Mouse (Mus musculus) heart, embryonic 10.5 days (tissue): ENCODE results near the gene Zmynd8. TPM values are rescaled to one million over a fixed set of nuclear protein-coding genes. Genes with fewer than 3 reads are reported as not detected.
A peak's percentile ranks its signal among the peaks of the same experiment; 100 is the strongest.

Experiments used
- DNase-seq: peaks from one replicate; pipeline ENCODE4 v3.0.0-alpha.2; 2017; ENCODE audit warnings: low spot score
- H3K27ac ChIP-seq: fragments of 300-500 bp; sonication (generic); 2 replicates; pipeline ENCODE4 v1.5.1; 2016; ENCODE audit warnings: mild to moderate bottlenecking
- H3K27me3 ChIP-seq: fragments of 300-500 bp; sonication (generic); 2 replicates; pipeline ENCODE4 v1.6.1; 2016; ENCODE audit warnings: mild to moderate bottlenecking; ENCODE audit not compliant: poor library complexity, insufficient read depth, severe bottlenecking
- H3K36me3 ChIP-seq: fragments of 300-500 bp; sonication (generic); 2 replicates; pipeline ENCODE4 v1.6.1; 2016; ENCODE audit warnings: mild to moderate bottlenecking, moderate library complexity
- H3K4me1 ChIP-seq: fragments of 300-500 bp; sonication (generic); 2 replicates; pipeline ENCODE4 v1.6.1; 2016; ENCODE audit warnings: mild to moderate bottlenecking
- H3K4me3 ChIP-seq: fragments of 300-500 bp; sonication (generic); 2 replicates; pipeline ENCODE4 v1.5.1; 2016; ENCODE audit warnings: mild to moderate bottlenecking, moderate library complexity
- H3K9me3 ChIP-seq: fragments of 300-500 bp; sonication (generic); 2 replicates; pipeline ENCODE4 v1.6.1; 2016; ENCODE audit warnings: mild to moderate bottlenecking, moderate library complexity
- WGBS: fragments of 180-500 bp; shearing (Covaris S2); methylation state at CpG from one replicate; pipeline ENCODE4 v1.1.7; 2016; 5-methylcytosine and 5-hydroxymethylcytosine counted together
- polyA plus RNA-seq: library from polyadenylated mRNA; unstranded; fragments of >200 nt; fragmentation: Nextera tagmentation; extraction: Ambion mirVana; gene quantifications from 2 replicates; pipeline ENCODE4 v1.2.1, GENCODE M21; 2016

Gene Zmynd8
- polyA plus RNA-seq, 1 experiment from 2014 or later = 57.1 TPM

DNA sequence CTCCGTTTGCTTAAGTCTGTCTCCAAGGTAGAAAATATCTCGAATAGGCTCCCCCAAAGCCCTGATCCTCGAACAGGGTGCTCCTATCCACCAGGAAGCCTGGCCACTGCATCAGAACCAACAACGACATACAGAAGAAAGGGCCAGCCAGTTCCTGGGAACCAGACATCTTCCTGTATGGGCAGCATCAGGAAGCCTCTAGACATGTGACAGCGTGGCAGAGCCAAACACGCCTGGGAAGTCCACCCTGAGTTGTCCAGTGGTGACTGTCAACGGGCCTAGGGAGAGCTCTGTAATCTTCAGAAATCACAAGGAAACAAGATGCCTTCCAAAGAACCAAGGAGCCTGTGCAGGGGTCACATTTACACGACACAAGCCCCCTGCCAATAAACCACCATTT, 52.0 kb downstream of the Zmynd8 start:
- WGBS = 79% methylated on average over 8 of the region's 8 CpGs
- H3K27ac ChIP-seq = no peak overlapping the region
- H3K36me3 ChIP-seq = peaks cover 89% of the 10 kb centered on the region
- H3K4me1 ChIP-seq = peaks cover 31% of the 10 kb centered on the region
- H3K9me3 ChIP-seq = no peaks in the 10 kb centered on the region
- DNase-seq = no peak
- H3K4me3 ChIP-seq = no peak overlapping the region
- no peaks in the 10 kb centered on the region for H3K27me3 ChIP-seq

DNA sequence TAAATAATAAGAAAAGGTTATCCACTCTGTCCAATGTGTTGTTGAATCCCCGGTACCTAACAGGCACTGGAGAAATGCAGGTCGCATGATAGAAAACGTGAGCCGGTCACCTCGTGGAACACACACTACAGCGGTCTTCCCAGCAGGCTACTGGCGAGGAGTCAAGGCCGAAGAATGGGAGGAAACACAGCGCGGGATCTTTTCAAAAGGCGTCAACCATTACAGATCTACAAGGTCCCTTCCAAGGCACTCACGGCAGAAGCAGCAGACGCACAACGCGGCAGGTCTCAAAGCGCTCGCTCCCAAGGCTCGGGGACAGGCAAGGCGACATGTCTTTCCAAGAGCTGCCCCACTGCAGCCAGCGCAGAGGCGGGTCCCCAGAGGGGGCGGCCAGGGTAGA, 53.3 kb downstream of the Zmynd8 start:
- Histone ChIP-seq H3K36me3 (peaks cover 89% of the 10 kb centered on the region), H3K9me3 (no peaks in the 10 kb centered on the region), H3K4me1 (peaks cover 22% of the 10 kb centered on the region), H3K27ac (0 out of 2 replicates have a peak overlapping the region, but pooled peaks have one; percentile 44), H3K27me3 (no peaks in the 10 kb centered on the region), H3K4me3 (no peak overlapping the region)
- DNase-seq = no peak
- WGBS = 94% methylated on average over 22 of the region's 22 CpGs

DNA sequence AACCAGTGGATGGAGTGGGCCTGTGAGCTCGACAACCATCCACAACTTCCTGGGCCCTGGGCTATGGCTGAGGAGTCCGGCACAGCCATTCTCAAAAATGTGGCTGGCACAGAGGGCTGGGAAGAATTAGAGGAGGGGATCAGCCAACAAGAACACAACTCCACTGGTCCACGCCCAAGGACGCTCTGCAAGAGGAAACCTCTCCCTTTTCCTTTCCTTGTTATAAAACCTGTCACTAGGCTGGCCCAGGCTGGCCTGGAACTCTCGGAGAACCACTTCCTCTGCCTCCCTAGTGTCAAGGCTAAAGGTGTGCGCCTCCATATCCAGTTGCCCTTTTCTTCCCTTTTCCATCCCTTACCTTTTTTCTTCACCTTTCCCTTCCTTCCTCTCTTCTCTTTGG, 55.5 kb downstream of the Zmynd8 start:
- no peaks in the 10 kb centered on the region for H3K27me3 ChIP-seq
- no peak for DNase-seq
- H3K4me1 ChIP-seq = peaks cover 4% of the 10 kb centered on the region
- H3K9me3 ChIP-seq = no peaks in the 10 kb centered on the region
- peaks cover 94% of the 10 kb centered on the region for H3K36me3 ChIP-seq
- H3K27ac ChIP-seq = no peak overlapping the region
- no peak overlapping the region for H3K4me3 ChIP-seq
- 93% methylated on average over 6 of the region's 6 CpGs for WGBS

DNA sequence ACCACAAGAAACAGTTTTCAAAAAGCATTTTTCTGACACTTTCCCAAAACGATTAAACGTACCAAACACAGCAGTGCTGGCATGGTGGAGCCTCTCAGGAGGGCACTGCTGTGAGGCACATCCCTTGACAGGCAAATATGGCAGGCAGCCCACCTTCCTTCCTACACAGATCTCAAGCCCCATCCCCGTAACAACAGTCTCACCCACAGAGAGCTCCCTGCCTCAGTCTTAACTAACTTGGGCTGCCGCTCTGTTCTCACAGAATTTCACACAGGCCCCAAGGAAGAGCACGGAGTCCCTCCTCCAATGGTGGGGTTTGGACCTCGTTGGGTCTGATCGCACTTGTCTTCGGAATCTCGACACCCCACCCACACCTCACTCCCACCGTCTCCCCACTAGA, 56.6 kb downstream of the Zmynd8 start:
- Histone ChIP-seq H3K4me3 (no peak overlapping the region), H3K4me1 (peaks cover 4% of the 10 kb centered on the region; the same call in 1 of the 2 replicates), H3K9me3 (no peaks in the 10 kb centered on the region), H3K36me3 (peaks cover 100% of the 10 kb centered on the region), H3K27me3 (no peaks in the 10 kb centered on the region), H3K27ac (no peak overlapping the region)
- 92% methylated on average over 10 of the region's 10 CpGs for WGBS
- DNase-seq = no peak

DNA sequence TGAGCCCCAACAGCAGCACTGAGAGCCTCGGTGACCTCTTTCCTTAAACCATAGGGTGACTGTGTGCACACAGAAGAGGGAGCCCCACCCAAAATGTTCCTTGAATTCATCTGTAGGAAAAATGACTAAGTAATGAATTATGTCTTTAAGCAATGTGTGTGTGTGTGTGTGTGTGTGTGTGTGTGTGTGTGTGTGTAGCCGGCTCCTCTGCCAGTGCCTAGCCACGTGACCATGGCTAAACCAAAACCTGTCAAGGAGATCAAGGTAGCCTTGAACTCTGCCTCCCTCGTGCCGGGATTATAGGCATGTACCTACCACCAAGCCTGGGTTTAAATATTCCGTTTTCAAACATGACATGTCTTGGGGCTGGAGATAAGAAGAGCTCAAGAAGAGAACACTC, 57.0 kb downstream of the Zmynd8 start:
- Histone ChIP-seq H3K4me1 (peaks cover 4% of the 10 kb centered on the region; the same call in 1 of the 2 replicates), H3K27ac (no peak overlapping the region), H3K4me3 (no peak overlapping the region), H3K27me3 (no peaks in the 10 kb centered on the region), H3K9me3 (no peaks in the 10 kb centered on the region), H3K36me3 (peaks cover 100% of the 10 kb centered on the region)
- WGBS = 90% methylated on average over 6 of the region's 6 CpGs
- DNase-seq = no peak

DNA sequence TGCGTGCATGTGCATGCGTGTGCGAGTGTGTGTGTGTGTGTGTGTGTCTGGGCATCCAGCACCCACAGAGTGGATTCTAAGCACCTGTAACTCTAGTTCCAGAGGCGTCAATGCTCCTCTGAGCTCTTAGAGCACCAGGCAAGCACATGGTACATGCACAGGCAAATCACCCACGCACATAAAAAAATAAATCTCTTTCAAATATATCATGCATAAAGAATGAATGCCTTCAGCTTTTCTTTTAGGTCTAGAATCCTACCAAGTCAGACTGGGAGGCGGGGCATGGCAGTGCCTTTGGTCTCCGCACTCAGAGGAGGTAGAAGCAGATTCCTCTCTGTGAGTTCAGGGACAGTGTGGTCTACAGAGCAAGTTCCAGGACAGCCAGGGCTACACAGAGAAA, 58.0 kb downstream of the Zmynd8 start:
- Histone ChIP-seq H3K27ac (no peak overlapping the region), H3K27me3 (no peaks in the 10 kb centered on the region), H3K9me3 (no peaks in the 10 kb centered on the region), H3K4me3 (no peak overlapping the region), H3K4me1 (peaks cover 4% of the 10 kb centered on the region; the same call in 1 of the 2 replicates), H3K36me3 (peaks cover 100% of the 10 kb centered on the region)
- no peak for DNase-seq
- 89% methylated on average over 7 of the region's 7 CpGs for WGBS

DNA sequence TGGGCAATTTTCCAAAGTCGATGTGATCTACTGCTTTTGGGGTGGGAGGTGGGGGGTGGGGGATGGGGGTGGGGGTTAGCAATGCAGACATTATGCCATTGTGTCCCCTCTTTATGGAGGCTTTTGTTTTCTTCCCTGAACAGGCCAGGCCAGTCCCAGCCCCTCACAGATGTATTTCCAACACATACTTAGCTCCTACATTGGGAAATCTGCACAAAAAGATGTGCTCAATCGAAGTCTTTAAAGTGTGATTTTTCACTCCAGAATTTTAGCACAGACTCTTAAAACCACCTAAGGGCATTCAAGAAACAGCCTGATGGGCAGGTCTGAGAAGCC, 59.5 kb downstream of the Zmynd8 start:
- Histone ChIP-seq H3K9me3 (no peaks in the 10 kb centered on the region), H3K4me3 (no peak overlapping the region), H3K36me3 (peaks cover 100% of the 10 kb centered on the region), H3K27me3 (no peaks in the 10 kb centered on the region), H3K27ac (no peak overlapping the region), H3K4me1 (peaks cover 4% of the 10 kb centered on the region; the same call in 1 of the 2 replicates)
- WGBS = 82% methylated on average over 2 of the region's 2 CpGs
- no peak for DNase-seq

DNA sequence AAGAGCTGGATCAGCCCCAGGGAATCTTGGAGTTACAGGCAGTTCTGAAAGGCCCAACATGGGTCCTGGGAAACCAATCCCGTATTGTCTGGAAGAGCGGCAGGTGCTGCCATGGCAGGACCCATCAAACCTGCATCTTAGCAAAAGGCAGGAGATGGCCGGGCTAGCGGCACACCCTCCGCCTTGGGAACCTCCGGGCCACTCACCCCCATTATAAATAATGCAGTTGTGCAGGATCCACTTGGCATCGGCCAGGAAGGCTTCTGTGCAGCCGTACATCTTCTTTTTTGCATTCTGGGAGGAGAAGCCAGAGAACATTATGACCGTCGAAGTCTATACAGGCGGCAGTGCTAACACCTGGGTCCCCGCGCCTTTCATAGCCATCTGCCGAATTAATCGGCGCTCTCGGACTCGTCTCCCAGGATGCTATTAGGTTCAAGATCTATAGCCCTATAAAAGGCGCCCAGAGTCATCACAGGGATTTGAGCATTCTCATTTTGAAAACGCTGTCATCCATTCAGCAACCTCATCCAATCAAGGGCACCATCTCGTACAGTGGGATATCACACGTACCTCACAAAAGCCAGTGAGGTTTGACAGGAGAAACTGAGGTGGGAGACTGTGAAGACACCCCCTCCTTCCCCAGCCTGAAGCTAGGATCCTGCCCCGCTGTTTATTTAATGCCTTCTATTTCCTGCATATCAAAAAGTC, 60.1 kb downstream of the Zmynd8 start:
- WGBS = 93% methylated on average over 23 of the region's 23 CpGs
- DNase-seq = no peak
- no peaks in the 10 kb centered on the region for H3K27me3 ChIP-seq
- H3K4me3 ChIP-seq = no peak overlapping the region
- peaks cover 100% of the 10 kb centered on the region for H3K36me3 ChIP-seq
- H3K4me1 ChIP-seq = peaks cover 4% of the 10 kb centered on the region; the same call in 1 of the 2 replicates
- no peak overlapping the region for H3K27ac ChIP-seq
- H3K9me3 ChIP-seq = no peaks in the 10 kb centered on the region

DNA sequence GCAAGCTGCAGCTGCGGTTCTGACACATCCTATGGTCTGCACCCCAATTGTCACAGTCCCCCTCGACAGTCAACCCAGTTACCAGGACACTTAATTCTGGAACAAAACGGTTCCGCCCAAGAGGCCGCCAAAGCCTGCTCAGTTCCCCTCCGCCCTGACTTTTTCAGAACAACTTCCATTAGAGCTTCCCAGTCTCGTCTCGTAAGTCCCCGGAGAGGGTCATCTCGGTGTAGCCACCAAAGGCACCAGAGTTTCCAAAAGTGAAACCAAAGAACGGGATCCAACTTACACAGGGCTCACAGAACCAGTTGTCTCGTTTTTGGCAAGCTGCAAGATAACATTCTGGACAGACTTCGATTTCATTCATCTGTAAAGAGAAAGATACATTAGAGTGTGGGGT, 64.2 kb downstream of the Zmynd8 start:
- H3K27ac ChIP-seq = no peak overlapping the region
- H3K4me1 ChIP-seq = peaks cover 31% of the 10 kb centered on the region
- H3K4me3 ChIP-seq = no peak overlapping the region
- no peak for DNase-seq
- peaks cover 96% of the 10 kb centered on the region for H3K36me3 ChIP-seq
- 92% methylated on average over 13 of the region's 13 CpGs for WGBS
- no peaks in the 10 kb centered on the region for H3K9me3 ChIP-seq
- H3K27me3 ChIP-seq = no peaks in the 10 kb centered on the region

DNA sequence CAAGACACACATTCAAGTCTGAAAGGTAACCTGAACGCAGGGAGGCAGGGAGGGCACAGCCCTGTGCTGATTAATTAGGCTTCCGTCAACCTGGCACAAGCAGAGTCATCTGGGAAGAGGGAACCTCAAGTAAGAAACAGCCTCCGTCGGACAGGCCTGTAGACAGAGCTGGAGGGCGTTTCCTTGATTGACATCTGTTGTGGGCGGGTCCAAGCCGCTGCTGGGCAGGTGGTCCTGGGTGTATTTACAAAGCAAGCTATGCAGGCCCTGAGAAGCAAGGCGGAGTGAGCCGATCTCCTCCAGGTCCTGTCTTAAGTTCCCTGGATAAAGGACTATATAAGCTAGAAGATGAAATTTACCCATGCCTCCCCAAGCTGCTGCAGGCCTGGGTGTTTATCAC, 65.3 kb downstream of the Zmynd8 start:
- Histone ChIP-seq H3K27me3 (no peaks in the 10 kb centered on the region), H3K36me3 (peaks cover 96% of the 10 kb centered on the region), H3K4me1 (peaks cover 31% of the 10 kb centered on the region), H3K9me3 (no peaks in the 10 kb centered on the region), H3K4me3 (no peak overlapping the region), H3K27ac (no peak overlapping the region)
- DNase-seq = no peak
- WGBS = 76% methylated on average over 9 of the region's 9 CpGs

DNA sequence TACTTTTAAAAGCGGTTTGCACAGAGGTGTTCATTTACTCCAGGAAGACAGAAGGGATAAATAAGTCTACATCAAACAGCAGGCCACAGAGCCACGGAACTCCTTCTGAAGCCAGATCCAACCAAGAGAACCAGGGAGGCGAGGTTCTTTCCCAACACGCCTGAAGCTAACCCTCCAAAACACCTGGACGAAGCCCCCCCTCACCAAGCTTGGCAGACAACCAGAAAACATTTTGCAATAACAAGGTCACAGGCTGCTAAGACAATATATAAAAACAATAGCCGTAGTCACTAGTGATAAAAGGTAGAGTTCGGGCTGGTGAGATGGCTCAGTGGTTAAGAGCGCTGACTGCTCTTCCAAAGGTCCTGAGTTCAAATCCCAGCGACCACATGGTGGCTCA, 66.1 kb downstream of the Zmynd8 start:
- H3K36me3 ChIP-seq = peaks cover 96% of the 10 kb centered on the region
- H3K4me1 ChIP-seq = peaks cover 28% of the 10 kb centered on the region
- H3K9me3 ChIP-seq = no peaks in the 10 kb centered on the region
- no peak overlapping the region for H3K27ac ChIP-seq
- no peak for DNase-seq
- no peak overlapping the region for H3K4me3 ChIP-seq
- WGBS = 90% methylated on average over 9 of the region's 9 CpGs
- no peaks in the 10 kb centered on the region for H3K27me3 ChIP-seq

DNA sequence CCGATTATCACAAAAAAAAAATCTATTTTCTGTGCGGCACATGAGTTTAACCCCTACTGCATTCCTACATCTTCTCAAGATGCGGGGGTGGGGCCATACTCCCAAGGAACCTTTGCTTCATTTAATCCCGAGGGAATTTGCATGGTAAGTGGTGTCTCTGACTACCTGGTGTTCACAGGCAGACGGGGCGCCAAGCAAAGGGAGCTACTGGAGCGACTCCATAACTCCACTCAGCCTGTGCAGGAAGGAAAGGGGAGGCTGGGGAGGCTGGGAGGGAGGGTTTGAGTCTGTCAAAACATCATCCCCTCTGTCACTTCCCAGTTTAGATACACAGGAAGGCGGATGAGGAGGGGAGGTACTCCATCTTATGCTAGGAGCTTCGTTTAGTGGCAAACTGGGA, 66.5 kb downstream of the Zmynd8 start:
- 71% methylated on average over 9 of the region's 9 CpGs for WGBS
- peaks cover 95% of the 10 kb centered on the region for H3K36me3 ChIP-seq
- DNase-seq = no peak
- H3K27ac ChIP-seq = no peak overlapping the region
- H3K27me3 ChIP-seq = no peaks in the 10 kb centered on the region
- no peaks in the 10 kb centered on the region for H3K9me3 ChIP-seq
- peaks cover 28% of the 10 kb centered on the region for H3K4me1 ChIP-seq
- no peak overlapping the region for H3K4me3 ChIP-seq

DNA sequence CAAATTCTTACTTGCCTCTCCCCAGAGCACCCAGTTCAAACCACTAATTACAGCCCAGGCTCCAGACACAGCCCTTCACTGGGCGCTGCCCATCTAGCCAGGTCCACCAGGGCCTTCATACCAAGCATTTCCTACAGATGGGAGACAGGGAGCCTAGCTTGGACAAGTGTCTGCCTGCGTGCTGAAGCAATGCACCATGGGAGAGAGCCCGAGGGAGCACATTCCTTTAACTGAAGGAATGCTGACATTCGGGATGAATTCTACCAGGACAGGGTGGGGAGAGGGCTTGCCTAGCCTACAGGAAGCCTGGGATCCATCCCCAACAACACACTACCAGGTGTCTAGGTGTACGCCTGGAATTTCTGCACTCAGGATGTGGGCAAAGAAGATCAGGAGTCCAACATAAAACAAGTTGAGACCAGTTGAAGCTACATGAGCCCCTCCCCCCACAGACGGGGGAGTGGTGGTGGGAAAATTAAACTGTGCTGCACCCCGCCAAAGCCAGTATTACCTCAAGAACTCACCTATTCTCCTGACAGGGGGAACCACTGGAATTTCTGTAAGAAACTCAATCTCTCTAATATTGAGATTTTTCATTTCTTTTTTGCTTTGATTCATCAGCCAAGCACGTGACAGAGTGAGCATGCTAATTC, 67.1 kb downstream of the Zmynd8 start:
- Histone ChIP-seq H3K9me3 (no peaks in the 10 kb centered on the region), H3K27ac (peak overlapping the region; percentile 64), H3K4me1 (peaks cover 28% of the 10 kb centered on the region), H3K4me3 (no peak overlapping the region), H3K36me3 (peaks cover 95% of the 10 kb centered on the region), H3K27me3 (no peaks in the 10 kb centered on the region)
- DNase-seq = no peak
- 65% methylated on average over 8 of the region's 8 CpGs for WGBS
